Mouse (Mus musculus) ES-E14 (cell line): Measurements from ENCODE around the gene Fgf10. TPM values are rescaled to one million over a fixed set of nuclear protein-coding genes. Genes with fewer than 3 reads are reported as not detected.

ENCODE experiments used
- DNase-seq: peaks from one replicate; pipeline ENCODE4 v3.0.0-alpha.2; 2013; ENCODE audit warnings: low read depth, low spot score
- H3K27ac ChIP-seq: 2 replicates; pipeline ENCODE4 v1.5.1; 2012; ENCODE audit warnings: low read depth, mild to moderate bottlenecking, low read length, moderate library complexity, mixed read lengths; ENCODE audit not compliant: poor library complexity, insufficient read depth, severe bottlenecking
- H3K36me3 ChIP-seq: 2 replicates; pipeline ENCODE4 v1.6.1; 2012; ENCODE audit warnings: mild to moderate bottlenecking, low read length, moderate library complexity, mixed read lengths; ENCODE audit not compliant: control insufficient read depth, poor library complexity, insufficient read depth, severe bottlenecking
- H3K4me1 ChIP-seq, 2 experiments: fragments of 150-350 bp in 1 of 2; sonication (generic) in 1 of 2; 2 replicates each; pipeline ENCODE4 v1.6.1; 2012; ENCODE audit warnings: low read length in 2 of 2, mild to moderate bottlenecking in 1 of 2, mixed read lengths in 1 of 2; ENCODE audit not compliant: control insufficient read depth in 2 of 2, insufficient read depth in 2 of 2, poor library complexity in 1 of 2
- H3K4me3 ChIP-seq, 2 experiments: fragments of 150-350 bp in 1 of 2; sonication (generic) in 1 of 2; 2 replicates each; pipeline ENCODE4 v1.5.1; 2012; ENCODE audit warnings: low read length in 2 of 2, low read depth in 1 of 2, mild to moderate bottlenecking in 1 of 2, mixed read lengths in 1 of 2; ENCODE audit not compliant: insufficient read depth in 1 of 2, poor library complexity in 1 of 2, severe bottlenecking in 1 of 2
- H3K9ac ChIP-seq: 2 replicates; pipeline ENCODE4 v1.6.1; 2012; ENCODE audit warnings: low read depth, mild to moderate bottlenecking, low read length, mixed read lengths; ENCODE audit not compliant: poor library complexity, insufficient read depth, severe bottlenecking
- H3K9me3 ChIP-seq: fragments of 150-350 bp; sonication (generic); 2 replicates; pipeline ENCODE4 v1.6.1; 2012; ENCODE audit warnings: low read depth, mild to moderate bottlenecking, low read length; ENCODE audit not compliant: control insufficient read depth, insufficient read depth
- CHD2 ChIP-seq: IDR thresholded peaks from 2 replicates; pipeline ENCODE4 v1.6.1; 2014; ENCODE audit warnings: mild to moderate bottlenecking, low read depth, low read length, inconsistent platforms
- HCFC1 ChIP-seq: IDR thresholded peaks from 2 replicates; pipeline ENCODE4 v1.6.1; 2012; ENCODE audit warnings: low read length, inconsistent platforms, borderline replicate concordance; ENCODE audit not compliant: insufficient read depth
- MAFK ChIP-seq: IDR thresholded peaks from 2 replicates; pipeline ENCODE4 v1.6.1; 2014; ENCODE audit warnings: mild to moderate bottlenecking, low read depth, low read length, inconsistent platforms; ENCODE audit not compliant: insufficient read depth
- ZC3H11A ChIP-seq: IDR thresholded peaks from 2 replicates; pipeline ENCODE4 v1.6.1; 2012; ENCODE audit warnings: low read depth, mild to moderate bottlenecking, inconsistent platforms, low read length, borderline replicate concordance
- ZNF384 ChIP-seq: IDR thresholded peaks from 2 replicates; pipeline ENCODE4 v1.6.1; 2012; ENCODE audit warnings: low read depth, low read length, inconsistent platforms
- in situ Hi-C, 2 experiments: fragments of 600-800 bp; cut with MboI; formaldehyde crosslinking; loops; one replicate each; pipeline ENCODE4 v1.15.1; 2025; ENCODE audit warnings: low sequenced_read_pairs in 2 of 2, inconsistent platforms in 1 of 2; ENCODE audit not compliant: unreplicated experiment in 2 of 2
- total RNA-seq: library from RNA; depleted of rRNA; stranded (reverse); fragments of 300-350 nt; gene quantifications from 2 replicates; pipeline ENCODE4 v1.2.3, GENCODE M21; 2012

The Fgf10 gene
- total RNA-seq, 1 experiment, result 1.7 TPM

DNA sequence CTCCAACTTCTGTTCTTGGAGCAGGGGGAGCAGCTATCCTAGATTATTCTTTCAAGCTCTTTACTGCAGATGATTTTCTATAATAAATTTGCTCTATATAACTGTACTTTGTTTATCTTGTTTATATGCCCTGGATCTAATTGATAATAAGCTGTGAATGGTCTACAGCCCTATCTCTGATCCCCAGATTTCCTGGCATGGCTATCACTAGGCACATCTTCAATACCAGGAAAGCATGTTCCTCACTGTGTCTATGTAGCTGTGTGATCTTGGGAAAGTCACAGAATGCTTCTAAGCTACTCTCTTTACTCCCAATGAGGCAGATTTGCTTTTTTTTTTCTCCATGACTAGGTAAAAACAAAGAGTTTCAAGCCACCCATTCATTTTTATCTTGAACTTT, 164.4 kb downstream of the Fgf10 start:
- in situ Hi-C loops, result no loop called here
- Histone ChIP-seq H3K9me3 (no peaks in the 10 kb centered on the region), H3K4me3 (no peak overlapping the region), H3K27ac (no peak overlapping the region), H3K4me1 (no peaks in the 10 kb centered on the region), H3K36me3 (no peaks in the 10 kb centered on the region), H3K9ac (no peak overlapping the region)
- no peak for TF ChIP-seq HCFC1
- no peak for TF ChIP-seq ZC3H11A
- no peak for TF ChIP-seq ZNF384
- TF ChIP-seq MAFK, result no peak
- TF ChIP-seq CHD2, result no peak
- DNase-seq, result no peak

- DNase-seq, result no peak
Measured at GRCm38 (mm10) chr13:118835078-118835477, 165.5 kb downstream of the Fgf10 start.

More at GRCm38 (mm10) chr13:118835078-118835477, 165.5 kb downstream of the Fgf10 start:
- TF ChIP-seq ZNF384, result no peak
- Histone ChIP-seq H3K27ac (no peak overlapping the region), H3K36me3 (no peaks in the 10 kb centered on the region), H3K4me3 (no peak overlapping the region), H3K9me3 (no peaks in the 10 kb centered on the region), H3K4me1 (no peaks in the 10 kb centered on the region), H3K9ac (no peak overlapping the region)
- in situ Hi-C loops, result no loop called here
